Mouse (Mus musculus) ES-E14 (cell line): ENCODE measurements around the gene 4931406P16Rik.

Experiments used
- HCFC1 ChIP-seq: IDR thresholded peaks from 2 replicates; pipeline ENCODE4 v1.6.1; 2012; ENCODE audit warnings: low read length, inconsistent platforms, borderline replicate concordance; ENCODE audit not compliant: insufficient read depth
- ZC3H11A ChIP-seq: IDR thresholded peaks from 2 replicates; pipeline ENCODE4 v1.6.1; 2012; ENCODE audit warnings: low read depth, mild to moderate bottlenecking, inconsistent platforms, low read length, borderline replicate concordance
- ZNF384 ChIP-seq: IDR thresholded peaks from 2 replicates; pipeline ENCODE4 v1.6.1; 2012; ENCODE audit warnings: low read depth, low read length, inconsistent platforms

DNA sequence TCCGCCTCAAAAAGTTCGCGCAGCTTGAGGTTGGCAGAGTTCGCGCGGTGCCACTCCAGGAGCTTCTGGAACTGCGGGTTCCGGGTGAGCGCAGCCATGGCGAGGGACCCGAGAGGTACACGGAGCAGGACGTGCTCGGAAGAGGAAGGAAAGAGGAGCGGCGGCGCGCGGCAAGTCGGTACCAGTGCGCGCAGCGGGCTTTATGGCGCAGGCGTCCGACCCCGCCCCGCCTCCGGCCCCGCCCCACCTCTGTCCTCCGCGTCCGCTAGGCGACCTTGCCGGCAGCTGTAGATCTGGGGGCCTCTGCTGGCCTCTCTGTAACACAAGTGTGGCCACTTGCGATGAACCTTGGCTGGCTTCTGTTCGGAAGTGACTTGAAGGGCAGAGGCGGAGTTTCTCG lies 83.2 kb downstream of the 4931406P16Rik start, which contains the start of gene Gpi1:
- TF ChIP-seq ZC3H11A (no peak), ZNF384 (no peak; the same call in 1 of the 2 replicates), HCFC1 (peak; percentile 49; the same call in 1 of the 2 replicates)
